In the genomic region with DNA sequence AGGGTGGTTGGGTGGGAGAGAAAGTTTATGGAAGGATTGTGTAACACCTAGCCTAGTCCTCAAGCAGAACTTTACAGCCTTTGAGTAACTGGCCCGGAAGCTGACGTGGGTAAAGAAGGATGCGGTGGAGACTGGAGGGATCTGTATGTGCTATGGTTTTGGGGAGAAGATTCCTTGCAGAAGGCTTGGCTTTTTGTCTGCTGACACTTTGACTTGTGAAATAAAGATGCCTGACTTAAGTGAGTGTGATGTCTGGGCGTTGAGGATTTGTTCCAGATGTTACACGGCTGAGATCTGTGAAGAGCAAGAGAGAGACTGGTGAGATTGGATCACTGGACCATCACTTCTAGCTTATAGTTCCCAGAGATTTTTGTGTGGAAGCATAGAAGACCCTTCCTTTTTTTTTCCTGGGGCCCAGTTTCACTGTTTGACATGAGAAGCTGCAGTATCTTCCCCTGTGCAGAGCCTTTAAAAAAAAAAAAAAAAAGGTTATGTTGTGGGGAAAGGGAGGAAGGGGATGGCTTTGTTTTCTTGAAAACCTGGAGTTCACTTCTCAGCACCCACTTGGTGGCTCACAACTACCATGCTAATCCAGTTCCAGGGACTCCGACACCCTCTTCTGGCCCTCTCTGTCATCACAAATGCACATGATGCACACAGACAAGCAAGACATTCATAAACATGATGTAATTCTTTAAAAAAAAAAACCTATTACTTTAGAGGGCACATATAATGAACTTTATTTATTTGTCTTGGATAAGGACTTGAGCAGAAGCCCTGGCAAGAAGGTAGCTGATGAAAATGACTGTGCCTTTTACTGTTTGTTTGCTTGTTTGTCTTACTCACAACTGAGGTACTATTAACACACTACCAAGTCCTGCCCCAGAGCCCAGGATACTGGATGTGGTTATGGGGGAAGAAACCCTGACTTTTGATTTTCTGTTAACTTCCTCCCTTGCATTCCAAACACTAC, we compare ENCODE assay signal across 15 mouse cellular contexts. TPM values are rescaled to one million over a fixed set of nuclear protein-coding genes. Genes with fewer than 3 reads are reported as not detected.
A peak's percentile ranks its signal among the peaks of the same experiment; 100 is the strongest.
DNase-seq lines count a peak whose midpoint lies in the region; ATAC-seq and TF ChIP-seq lines count a peak whose summit lies in the region.
"Had no signal": no experiment of that assay in that cellular context is flagged by ENCODE, and none has a peak within 500 bp of the region (broad histone marks: within the 10 kb centered on the region; RNA-seq: fewer than 3 reads in every experiment).

No protein-coding gene starts in this region.

- TF ChIP-seq CTCF in kidney, postnatal 0 days (IDR thresholded peaks at IDR 0.05; ENCODE audit: low read depth) = no peak
- TF ChIP-seq CTCF in bone marrow, adult 2 months (IDR thresholded peaks at IDR 0.05; ENCODE audit: control insufficient read depth, insufficient read depth, low read length) = peak; percentile 21; the same call in 1 of the 2 replicates

- H3K36me3 ChIP-seq in kidney, postnatal 0 days (ENCODE audit: insufficient read depth, low read length) = no peaks in the 10 kb centered on the region
- no peaks in the 10 kb centered on the region for H3K36me3 ChIP-seq in liver, embryonic 13.5 days
- no peaks in the 10 kb centered on the region for H3K36me3 ChIP-seq in hindbrain, embryonic 12.5 days
- H3K36me3 ChIP-seq: midbrain, embryonic 10.5 days; neural tube, embryonic 13.5 days had no signal

- intact Hi-C loops in heart, postnatal 14 days (cut with DNase I) = no loop called here

- H3K4me3 ChIP-seq in kidney, postnatal 0 days (replicated peaks; ENCODE audit: low read depth, low read length) = no peak overlapping the region
- H3K4me3 ChIP-seq in bone marrow, adult 2 months (replicated peaks; ENCODE audit: control insufficient read depth, low read depth, low read length) = peak overlapping the region; percentile 37
- H3K4me3 ChIP-seq in liver, embryonic 13.5 days (replicated peaks) = no peak overlapping the region
- no peak overlapping the region for H3K4me3 ChIP-seq in hindbrain, embryonic 12.5 days
- H3K4me3 ChIP-seq: forebrain, embryonic 13.5 days; midbrain, embryonic 10.5 days; neural tube, embryonic 13.5 days had no signal

- ATAC-seq in kidney, postnatal 0 days (replicated peaks; ENCODE audit: low FRiP score, low read depth) = no peak
- ATAC-seq in liver, embryonic 13.5 days (ENCODE audit: low read depth) = no peak
- no peak for ATAC-seq in hindbrain, embryonic 12.5 days (ENCODE audit: low FRiP score)
- ATAC-seq: forebrain, embryonic 13.5 days had no signal

- 0 out of 2 replicates have a peak, but pooled peaks have one; percentile 9 for TF ChIP-seq POLR2A in bone marrow, adult 2 months (IDR thresholded peaks at IDR 0.05; ENCODE audit: borderline replicate concordance, control insufficient read depth, low read depth, low read length)

- H3K27me3 ChIP-seq in kidney, postnatal 0 days (ENCODE audit: insufficient read depth, low read length) = no peaks in the 10 kb centered on the region
- H3K27me3 ChIP-seq in liver, embryonic 13.5 days = no peaks in the 10 kb centered on the region
- no peaks in the 10 kb centered on the region for H3K27me3 ChIP-seq in hindbrain, embryonic 12.5 days
- H3K27me3 ChIP-seq: forebrain, embryonic 13.5 days; neural tube, embryonic 13.5 days had no signal

- peak; percentile 13 for DNase-seq in kidney, postnatal 0 days (ENCODE audit: low spot score)
- DNase-seq in kidney, adult 18-20 months = no peak
- no peak for DNase-seq in liver, embryonic 13.5 days
- peak; percentile 71 for DNase-seq in lung, postnatal 25 days (ENCODE audit: low spot score)
- DNase-seq in heart, postnatal 14 days = no peak
- no peak for DNase-seq in gastrocnemius, postnatal 4 days (ENCODE audit: low spot score in 2 of 2)
- DNase-seq: adrenal gland, postnatal 36 days; cerebellum, adult 2 months; gastrocnemius, postnatal 36 days; kidney, adult 8-10 months had no signal

- WGBS in kidney, postnatal 0 days = 55% methylated on average over 6 of the region's 6 CpGs
- 61% methylated on average over 6 of the region's 6 CpGs for WGBS in bone marrow, adult 2 months
- 82% methylated on average over 6 of the region's 6 CpGs for WGBS in liver, embryonic 13.5 days (ENCODE audit: insufficient replicate concordance)
- WGBS in hindbrain, embryonic 12.5 days = 86% methylated on average over 6 of the region's 6 CpGs

- no peaks in the 10 kb centered on the region for H3K9me3 ChIP-seq in kidney, postnatal 0 days (replicated peaks; ENCODE audit: low read length)
- H3K9me3 ChIP-seq in liver, embryonic 13.5 days (replicated peaks) = no peaks in the 10 kb centered on the region
- H3K9me3 ChIP-seq in hindbrain, embryonic 12.5 days (replicated peaks) = no peaks in the 10 kb centered on the region
- H3K9me3 ChIP-seq: forebrain, embryonic 13.5 days; midbrain, embryonic 10.5 days; neural tube, embryonic 13.5 days had no signal

- H3K4me1 ChIP-seq in kidney, postnatal 0 days (replicated peaks; ENCODE audit: insufficient read depth, low read length) = no peaks in the 10 kb centered on the region
- H3K4me1 ChIP-seq in bone marrow, adult 2 months (ENCODE audit: control insufficient read depth, insufficient read depth, low read length) = peaks cover 11% of the 10 kb centered on the region
- peaks cover 69% of the 10 kb centered on the region for H3K4me1 ChIP-seq in liver, embryonic 13.5 days (replicated peaks)
- no peaks in the 10 kb centered on the region for H3K4me1 ChIP-seq in hindbrain, embryonic 12.5 days
- H3K4me1 ChIP-seq: midbrain, embryonic 10.5 days; neural tube, embryonic 13.5 days had no signal

- H3K4me2 ChIP-seq in kidney, postnatal 0 days (ENCODE audit: low read length) = no peak overlapping the region
- H3K4me2 ChIP-seq in liver, embryonic 13.5 days = no peak overlapping the region
- no peak overlapping the region for H3K4me2 ChIP-seq in hindbrain, embryonic 12.5 days (replicated peaks)
- H3K4me2 ChIP-seq: forebrain, embryonic 13.5 days; neural tube, embryonic 13.5 days had no signal

- no peak overlapping the region for H3K9ac ChIP-seq in kidney, postnatal 0 days (ENCODE audit: low read depth, low read length)
- peak overlapping the region; percentile 62 for H3K9ac ChIP-seq in liver, embryonic 13.5 days
- H3K9ac ChIP-seq in hindbrain, embryonic 12.5 days = no peak overlapping the region
- H3K9ac ChIP-seq: forebrain, embryonic 13.5 days; neural tube, embryonic 13.5 days had no signal

- H3K27ac ChIP-seq in kidney, postnatal 0 days = no peak overlapping the region
- peak overlapping the region; percentile 75 for H3K27ac ChIP-seq in bone marrow, adult 2 months (ENCODE audit: control insufficient read depth, insufficient read depth, low read depth, low read length, poor library complexity)
- peak overlapping the region; percentile 98 for H3K27ac ChIP-seq in liver, embryonic 13.5 days
- H3K27ac ChIP-seq in hindbrain, embryonic 12.5 days = no peak overlapping the region
- H3K27ac ChIP-seq: forebrain, embryonic 13.5 days; midbrain, embryonic 10.5 days; neural tube, embryonic 13.5 days had no signal

RNA-seq across cellular contexts. Expression of gene Dennd4a, which starts 16.4 kb away (rescaled TPM):
- polyA plus RNA-seq in kidney, postnatal 0 days (2015; fragmentation: Nextera tagmentation; extraction: Ambion mirVana) = 2.7 and 3.6 TPM in 2 replicates
- polyA plus RNA-seq in bone marrow, adult 2 months (2011; ENCODE audit: insufficient read depth, insufficient read length, low replicate concordance, missing spikeins) = 77.2 and 86.3 TPM in 2 replicates
- 24.1 and 27.0 TPM in 2 replicates for polyA plus RNA-seq in liver, embryonic 13.5 days (2015; fragmentation: Nextera tagmentation; extraction: Ambion mirVana)
- polyA plus RNA-seq in hindbrain, embryonic 12.5 days (2016; fragmentation: Nextera tagmentation; extraction: Ambion mirVana) = 10.3 and 12.8 TPM in 2 replicates
- total RNA-seq in heart, postnatal 14 days (2021) = 10 to 100 TPM; 10.6 to 12.6 TPM
- total RNA-seq in gastrocnemius, postnatal 4 days (2021) = 10 to 100 TPM; 10.9 to 13.1 TPM

RNA-seq across cellular contexts. Expression of gene Rab11a, which starts 57.2 kb away (rescaled TPM):
- 1,132 and 1,149 TPM in 2 replicates for polyA plus RNA-seq in kidney, postnatal 0 days (2015; fragmentation: Nextera tagmentation; extraction: Ambion mirVana)
- 132 and 148 TPM in 2 replicates for polyA plus RNA-seq in bone marrow, adult 2 months (2011; ENCODE audit: insufficient read depth, insufficient read length, low replicate concordance, missing spikeins)
- polyA plus RNA-seq in liver, embryonic 13.5 days (2015; fragmentation: Nextera tagmentation; extraction: Ambion mirVana) = 254 and 265 TPM in 2 replicates
- polyA plus RNA-seq in hindbrain, embryonic 12.5 days (2016; fragmentation: Nextera tagmentation; extraction: Ambion mirVana) = 297 and 307 TPM in 2 replicates
- total RNA-seq in heart, postnatal 14 days (2021) = 100 to 1,000 TPM; 216 to 231 TPM
- 100 to 1,000 TPM; 145 to 155 TPM for total RNA-seq in gastrocnemius, postnatal 4 days (2021)

Comparison
In these comparisons a context has a peak if more than half of its experiments do, and no peak if none do; other contexts are left out.
1. DNase-seq: peak in kidney, postnatal 0 days (single experiment) and lung, postnatal 25 days (single experiment); none in kidney, adult 18-20 months (single experiment), liver, embryonic 13.5 days (single experiment), heart, postnatal 14 days (0 of 2) and gastrocnemius, postnatal 4 days (0 of 2).
2. H3K27ac ChIP-seq: peak in bone marrow, adult 2 months (single experiment) and liver, embryonic 13.5 days (single experiment); none in kidney, postnatal 0 days (single experiment) and hindbrain, embryonic 12.5 days (single experiment).